Mouse (Mus musculus) CH12.LX (cell line): ENCODE data around the gene Aspg.

Source experiments
- CTCF ChIP-seq, 2 experiments: IDR thresholded peaks in 1 of 2; conservative IDR thresholded peaks in 1 of 2; 2 replicates each; pipeline ENCODE4 v1.5.1; 2011 to 2012; ENCODE audit warnings: low read depth in 2 of 2, low read length in 2 of 2, improper control_type of control experiment in 1 of 2, inconsistent platforms in 1 of 2, mild to moderate bottlenecking in 1 of 2, moderate library complexity in 1 of 2
- EP300 ChIP-seq: IDR thresholded peaks from 2 replicates; pipeline ENCODE4 v1.6.1; 2011; ENCODE audit warnings: low read length, improper control_type of control experiment
- MXI1 ChIP-seq: IDR thresholded peaks from 2 replicates; pipeline ENCODE4 v1.6.1; 2011; ENCODE audit warnings: mild to moderate bottlenecking, low read depth, low read length, improper control_type of control experiment
- PAX5 ChIP-seq: IDR thresholded peaks from 2 replicates; pipeline ENCODE4 v1.6.1; 2012; ENCODE audit warnings: low read length, inconsistent platforms, mixed read lengths
- POLR2A ChIP-seq: IDR thresholded peaks from 2 replicates; pipeline ENCODE4 v1.6.1; 2011; ENCODE audit warnings: low read depth, mild to moderate bottlenecking, improper control_type of control experiment, low read length
- POLR2AphosphoS2 ChIP-seq: IDR thresholded peaks from 2 replicates; pipeline ENCODE4 v1.6.1; 2011; ENCODE audit warnings: low read depth, low read length, improper control_type of control experiment
- RAD21 ChIP-seq: IDR thresholded peaks from 2 replicates; pipeline ENCODE4 v1.6.1; 2011; ENCODE audit warnings: low read depth, mild to moderate bottlenecking, low read length, improper control_type of control experiment, moderate library complexity
- SIN3A ChIP-seq: IDR thresholded peaks from 2 replicates; pipeline ENCODE4 v1.6.1; 2012; ENCODE audit warnings: low read length, improper control_type of control experiment, inconsistent platforms
- SMC3 ChIP-seq: IDR thresholded peaks from 2 replicates; pipeline ENCODE4 v1.6.1; 2011; ENCODE audit warnings: low read depth, low read length, improper control_type of control experiment
- TCF12 ChIP-seq: IDR thresholded peaks from 2 replicates; pipeline ENCODE4 v1.6.1; 2014; ENCODE audit warnings: low read depth, mild to moderate bottlenecking, inconsistent platforms, low read length, improper control_type of control experiment
- UBTF ChIP-seq: IDR thresholded peaks from 2 replicates; pipeline ENCODE4 v1.6.1; 2012; ENCODE audit warnings: low read depth, mild to moderate bottlenecking, inconsistent platforms, low read length, improper control_type of control experiment, moderate library complexity
- USF1 ChIP-seq: IDR thresholded peaks from 2 replicates; pipeline ENCODE4 v1.6.1; 2014; ENCODE audit warnings: low read depth, mild to moderate bottlenecking, inconsistent platforms, low read length, improper control_type of control experiment

- no peak for TF ChIP-seq EP300
- no peak for TF ChIP-seq POLR2AphosphoS2
- TF ChIP-seq CTCF (conservative IDR thresholded peaks at IDR 0.05 in 1 of 2, IDR thresholded peaks at IDR 0.05 in 1 of 2; ENCODE audit: low read depth in 2 of 2, low read length in 2 of 2), result no peak
- no peak for TF ChIP-seq SMC3
- TF ChIP-seq USF1, result no peak
- TF ChIP-seq MXI1, result no peak
- no peak for TF ChIP-seq PAX5
- no peak for TF ChIP-seq POLR2A
- TF ChIP-seq RAD21, result no peak
- TF ChIP-seq UBTF, result no peak
- TF ChIP-seq TCF12, result no peak
- no peak for TF ChIP-seq SIN3A
Measured at GRCm38 (mm10) chr12:112108696-112109445, 2.4 kb downstream of the Aspg start.
